Mouse (Mus musculus): ENCODE results near the gene Nr0b2.

DNA sequence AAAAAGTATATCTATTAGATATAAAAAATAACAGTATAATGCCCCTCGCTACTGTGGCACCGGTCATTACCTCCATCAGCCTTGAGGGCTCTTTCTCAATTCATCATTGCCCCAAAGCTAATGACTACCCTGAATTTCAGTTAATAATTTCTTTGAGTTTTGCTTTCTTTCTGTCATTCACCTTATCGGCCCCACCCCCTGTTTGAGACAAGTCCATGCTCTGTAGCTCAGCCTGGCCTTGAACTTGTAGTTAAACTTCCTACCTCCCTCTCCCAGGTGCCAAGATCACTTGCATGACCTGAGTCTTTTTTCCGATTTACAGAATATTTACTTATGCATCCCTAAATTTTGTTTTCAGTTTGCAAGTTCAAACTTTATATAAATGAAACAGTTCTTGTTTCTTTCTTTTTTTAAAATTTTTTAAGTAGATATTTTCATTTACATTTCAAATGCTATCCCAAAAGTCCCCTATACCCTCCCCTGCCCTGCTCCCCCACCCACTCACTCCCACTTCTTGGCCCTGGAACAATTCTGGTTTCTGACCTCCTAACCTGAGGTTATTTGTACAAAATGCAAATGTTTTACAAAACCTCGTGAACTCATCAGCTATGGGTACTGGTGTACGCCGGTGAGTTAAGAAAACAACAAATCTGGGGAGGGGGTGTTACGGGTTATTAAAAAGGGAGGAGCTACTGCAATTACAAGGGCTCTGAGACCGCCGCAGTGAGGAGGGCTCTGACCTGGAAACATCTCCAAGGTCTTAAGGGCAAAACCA, 16.3 kb downstream of the Nr0b2 start:
- TF ChIP-seq MAFK (IDR thresholded peaks at IDR 0.05; ENCODE audit: insufficient read depth, low read depth, low read length) (no peak), ZNF384 (IDR thresholded peaks at IDR 0.05; ENCODE audit: low read depth, low read length) (no peak), ZC3H11A (IDR thresholded peaks at IDR 0.05; ENCODE audit: borderline replicate concordance, low read depth, low read length) (no peak), CHD2 (IDR thresholded peaks at IDR 0.05; ENCODE audit: low read depth, low read length) (no peak), HCFC1 (IDR thresholded peaks at IDR 0.05; ENCODE audit: borderline replicate concordance, insufficient read depth, low read length) (no peak)
